Mouse (Mus musculus) midbrain, embryonic 12.5 days (tissue): ENCODE measurements around the gene Mrpl32. TPM values are rescaled to one million over a fixed set of nuclear protein-coding genes. Genes with fewer than 3 reads are reported as not detected.

Source experiments
- polyA plus RNA-seq: library from polyadenylated mRNA; unstranded; fragments of >200 nt; fragmentation: Nextera tagmentation; extraction: Ambion mirVana; gene quantifications from 2 replicates; pipeline ENCODE4 v1.2.1, GENCODE M21; 2016

Gene Mrpl32
- polyA plus RNA-seq, 1 experiment from 2014 or later, result 107 TPM

Other genes with a start within 250 kb of the Mrpl32 start
- gene Hecw1, start 89.9 kb downstream of the Mrpl32 start, polyA plus RNA-seq, result 18.8 and 22.3 TPM in 2 replicates
- gene Psma2, start 75 bp upstream of the Mrpl32 start, polyA plus RNA-seq, result 174 and 178 TPM in 2 replicates
- gene AW209491, start 17.0 kb upstream of the Mrpl32 start, polyA plus RNA-seq, result 32.5 and 34.8 TPM in 2 replicates